Mouse (Mus musculus) liver, embryonic 14.5 days (tissue): Measurements from ENCODE around the gene Hmgcl.
"Not testable (repeated sequence)": the region's sequence is repeated elsewhere in the genome, so short reads cannot be mapped to it uniquely, and the experiment has no call there.

ENCODE experiments used
- CTCF ChIP-seq: IDR thresholded peaks from 2 replicates; pipeline ENCODE4 v1.5.1; 2016; ENCODE audit warnings: antibody characterized with exemption, low read depth, control low read depth
- EP300 ChIP-seq: IDR thresholded peaks from 2 replicates; pipeline ENCODE4 v1.6.1; 2016; ENCODE audit warnings: antibody characterized with exemption, low read depth

DNA sequence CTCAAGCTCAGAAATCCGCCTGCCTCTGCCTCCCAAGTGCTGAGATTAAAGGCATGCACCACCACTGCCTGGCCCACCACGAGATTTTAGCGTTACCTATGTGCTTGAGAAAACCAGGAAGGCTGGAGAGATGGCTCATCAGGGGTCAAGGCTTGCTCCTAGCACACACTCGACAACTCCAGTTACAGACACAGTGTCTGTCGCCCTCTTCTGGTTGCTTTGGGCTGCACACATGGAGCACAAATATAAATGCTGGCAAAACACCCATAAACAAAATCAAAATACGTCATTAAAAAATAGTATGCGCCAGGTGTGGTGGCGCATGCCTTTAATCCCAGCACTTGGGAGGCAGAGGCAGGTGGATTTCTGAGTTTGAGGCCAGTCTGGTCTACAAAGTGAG lies 5.2 kb upstream of the Hmgcl start:
- TF ChIP-seq CTCF = peak; percentile 81
- not testable (repeated sequence) for TF ChIP-seq EP300
